Mouse (Mus musculus) limb, embryonic 10.5 days (tissue): ENCODE results near the gene Wdr83. TPM values are rescaled to one million over a fixed set of nuclear protein-coding genes. Genes with fewer than 3 reads are reported as not detected.

Experiments
- DNase-seq: peaks from one replicate; pipeline ENCODE4 v3.0.0-alpha.2; 2017; ENCODE audit warnings: low spot score
- H3K27ac ChIP-seq: fragments of 300-500 bp; sonication (generic); 2 replicates; pipeline ENCODE4 v1.5.1; 2016; ENCODE audit warnings: mild to moderate bottlenecking
- H3K27me3 ChIP-seq: fragments of 300-500 bp; sonication (generic); 2 replicates; pipeline ENCODE4 v1.6.1; 2016; ENCODE audit warnings: low read depth, mild to moderate bottlenecking; ENCODE audit not compliant: poor library complexity, severe bottlenecking
- H3K36me3 ChIP-seq: fragments of 300-500 bp; sonication (generic); 2 replicates; pipeline ENCODE4 v1.6.1; 2016; ENCODE audit warnings: mild to moderate bottlenecking, moderate library complexity
- H3K4me1 ChIP-seq: fragments of 300-500 bp; sonication (generic); 2 replicates; pipeline ENCODE4 v1.6.1; 2016
- H3K4me3 ChIP-seq: fragments of 300-500 bp; sonication (generic); 2 replicates; pipeline ENCODE4 v1.5.1; 2016; ENCODE audit warnings: mild to moderate bottlenecking, moderate library complexity
- H3K9me3 ChIP-seq: fragments of 300-500 bp; sonication (generic); replicated peaks from 2 replicates; pipeline ENCODE4 v1.6.1; 2016; ENCODE audit warnings: mild to moderate bottlenecking
- WGBS: fragments of 180-500 bp; shearing (Covaris S2); methylation state at CpG from one replicate; pipeline ENCODE4 v1.1.7; 2016; 5-methylcytosine and 5-hydroxymethylcytosine counted together
- polyA plus RNA-seq: library from polyadenylated mRNA; unstranded; fragments of >200 nt; fragmentation: Nextera tagmentation; extraction: Ambion mirVana; gene quantifications from 2 replicates; pipeline ENCODE4 v1.2.1, GENCODE M21; 2016

Wdr83 gene
- polyA plus RNA-seq, 1 experiment from 2014 or later: 62.5 TPM

GRCm38 (mm10) chr8:85073041-85073612 lies 8.0 kb downstream of the Wdr83 start:
- WGBS: 93% methylated on average over 15 of the region's 15 CpGs
- H3K4me3 ChIP-seq: peak overlapping the region; percentile 1; the same call in 1 of the 2 replicates
- H3K4me1 ChIP-seq: peaks cover 22% of the 10 kb centered on the region
- H3K9me3 ChIP-seq: no peaks in the 10 kb centered on the region
- no peaks in the 10 kb centered on the region for H3K27me3 ChIP-seq
- H3K36me3 ChIP-seq: peaks cover 51% of the 10 kb centered on the region
- DNase-seq: no peak
- no peak overlapping the region for H3K27ac ChIP-seq

GRCm38 (mm10) chr8:85072364-85072929 lies 8.7 kb downstream of the Wdr83 start:
- peak overlapping the region; percentile 96 for H3K4me3 ChIP-seq
- DNase-seq: no peak
- 40% methylated on average over 9 of the region's 9 CpGs for WGBS
- H3K27ac ChIP-seq: peak overlapping the region; percentile 95
- H3K27me3 ChIP-seq: no peaks in the 10 kb centered on the region
- H3K36me3 ChIP-seq: peaks cover 52% of the 10 kb centered on the region
- H3K4me1 ChIP-seq: peaks cover 22% of the 10 kb centered on the region
- no peaks in the 10 kb centered on the region for H3K9me3 ChIP-seq

- H3K27me3 ChIP-seq: no peaks in the 10 kb centered on the region
- no peaks in the 10 kb centered on the region for H3K9me3 ChIP-seq
- peaks cover 51% of the 10 kb centered on the region for H3K36me3 ChIP-seq
- H3K4me3 ChIP-seq: peak within 1 kb of the TSS; percentile 96
- under 1% methylated on average over 68 of the region's 68 CpGs for WGBS
- peaks cover 22% of the 10 kb centered on the region for H3K4me1 ChIP-seq
- peak; percentile 94 for DNase-seq
- H3K27ac ChIP-seq: peak within 1 kb of the TSS; percentile 95
Observed at GRCm38 (mm10) chr8:85071514-85072281, 9.4 kb downstream of the Wdr83 start, which contains the start of gene Dhps. Gene Dhps (plus strand): TSS chr8:85071757.

- Histone ChIP-seq H3K4me3 (peak overlapping the region; percentile 96), H3K9me3 (no peaks in the 10 kb centered on the region), H3K27me3 (no peaks in the 10 kb centered on the region), H3K36me3 (peaks cover 51% of the 10 kb centered on the region), H3K4me1 (peaks cover 22% of the 10 kb centered on the region), H3K27ac (peak overlapping the region; percentile 95)
- DNase-seq: no peak
- 80% methylated on average over 5 of the region's 5 CpGs for WGBS
Observed at GRCm38 (mm10) chr8:85071041-85071440, 10.1 kb downstream of the Wdr83 start.

- no peak within 1 kb of the TSS for H3K4me3 ChIP-seq
- no peaks in the 10 kb centered on the region for H3K27me3 ChIP-seq
- H3K27ac ChIP-seq: no peak within 1 kb of the TSS
- H3K36me3 ChIP-seq: peaks cover 28% of the 10 kb centered on the region
- H3K9me3 ChIP-seq: no peaks in the 10 kb centered on the region
- peaks cover 17% of the 10 kb centered on the region for H3K4me1 ChIP-seq
- no peak for DNase-seq
Observed at GRCm38 (mm10) chr8:85067982-85068381, 13.1 kb downstream of the Wdr83 start, which contains the start of gene Gm5741. Gene Gm5741 (minus strand): TSS chr8:85067982.

- H3K9me3 ChIP-seq: no peaks in the 10 kb centered on the region
- H3K27me3 ChIP-seq: no peaks in the 10 kb centered on the region
- no peak overlapping the region for H3K27ac ChIP-seq
- DNase-seq: no peak
- WGBS: 97% methylated on average over 2 of the region's 2 CpGs
- peaks cover 35% of the 10 kb centered on the region for H3K36me3 ChIP-seq
- H3K4me3 ChIP-seq: no peak overlapping the region
- H3K4me1 ChIP-seq: peaks cover 9% of the 10 kb centered on the region
Observed at GRCm38 (mm10) chr8:85067155-85067554, 14.0 kb downstream of the Wdr83 start.

GRCm38 (mm10) chr8:85065213-85065612 lies 15.9 kb downstream of the Wdr83 start:
- no peak for DNase-seq
- WGBS: 42% methylated on average over 2 of the region's 2 CpGs
- no peak overlapping the region for H3K4me3 ChIP-seq
- no peaks in the 10 kb centered on the region for H3K27me3 ChIP-seq
- no peaks in the 10 kb centered on the region for H3K9me3 ChIP-seq
- peaks cover 37% of the 10 kb centered on the region for H3K36me3 ChIP-seq
- H3K4me1 ChIP-seq: peaks cover 10% of the 10 kb centered on the region
- no peak overlapping the region for H3K27ac ChIP-seq

GRCm38 (mm10) chr8:85062603-85063002 lies 18.5 kb downstream of the Wdr83 start:
- H3K4me3 ChIP-seq: no peak overlapping the region
- H3K9me3 ChIP-seq: no peaks in the 10 kb centered on the region
- no peak for DNase-seq
- H3K27me3 ChIP-seq: no peaks in the 10 kb centered on the region
- WGBS: 92% methylated on average over 4 of the region's 4 CpGs
- peaks cover 36% of the 10 kb centered on the region for H3K36me3 ChIP-seq
- H3K27ac ChIP-seq: no peak overlapping the region
- peaks cover 12% of the 10 kb centered on the region for H3K4me1 ChIP-seq

- DNase-seq: peak; percentile 96
- Histone ChIP-seq H3K27me3 (no peaks in the 10 kb centered on the region), H3K9me3 (no peaks in the 10 kb centered on the region), H3K4me1 (peaks cover 12% of the 10 kb centered on the region), H3K4me3 (peak within 1 kb of the TSS; percentile 89), H3K27ac (peak within 1 kb of the TSS; percentile 68), H3K36me3 (peaks cover 39% of the 10 kb centered on the region)
- under 1% methylated on average over 53 of the region's 53 CpGs for WGBS
Observed at GRCm38 (mm10) chr8:85059879-85060616, 21.1 kb downstream of the Wdr83 start, which contains the start of gene Fbxw9. Gene Fbxw9 (plus strand): TSS chr8:85060055.

GRCm38 (mm10) chr8:85057367-85057766 lies 23.7 kb downstream of the Wdr83 start:
- 84% methylated on average over 7 of the region's 7 CpGs for WGBS
- no peak for DNase-seq
- H3K27me3 ChIP-seq: no peaks in the 10 kb centered on the region
- no peak overlapping the region for H3K4me3 ChIP-seq
- H3K36me3 ChIP-seq: peaks cover 58% of the 10 kb centered on the region
- no peaks in the 10 kb centered on the region for H3K9me3 ChIP-seq
- no peak overlapping the region for H3K27ac ChIP-seq
- peaks cover 12% of the 10 kb centered on the region for H3K4me1 ChIP-seq

- no peaks in the 10 kb centered on the region for H3K27me3 ChIP-seq
- no peak for DNase-seq
- peaks cover 7% of the 10 kb centered on the region for H3K4me1 ChIP-seq
- H3K36me3 ChIP-seq: peaks cover 95% of the 10 kb centered on the region
- WGBS: 96% methylated on average over 6 of the region's 6 CpGs
- no peaks in the 10 kb centered on the region for H3K9me3 ChIP-seq
- no peak overlapping the region for H3K4me3 ChIP-seq
- H3K27ac ChIP-seq: no peak overlapping the region
Observed at GRCm38 (mm10) chr8:85043619-85044018, 37.5 kb downstream of the Wdr83 start.

- H3K27me3 ChIP-seq: no peaks in the 10 kb centered on the region
- DNase-seq: peak; percentile 79
- peak overlapping the region; percentile 99 for H3K27ac ChIP-seq
- no peaks in the 10 kb centered on the region for H3K9me3 ChIP-seq
- peaks cover 52% of the 10 kb centered on the region for H3K36me3 ChIP-seq
- H3K4me3 ChIP-seq: peak overlapping the region; percentile 81
- under 1% methylated on average over 57 of the region's 57 CpGs for WGBS
- peaks cover 34% of the 10 kb centered on the region for H3K4me1 ChIP-seq
Observed at GRCm38 (mm10) chr8:85037681-85038531, 43.2 kb downstream of the Wdr83 start.
